Mouse (Mus musculus) heart, embryonic 11.5 days (tissue): ENCODE results near the gene Tmem135. TPM values are rescaled to one million over a fixed set of nuclear protein-coding genes. Genes with fewer than 3 reads are reported as not detected.

Experiments used
- ATAC-seq: fragments of 200-750 bp; cut with Nextera tagmentation; replicated peaks from 2 replicates; pipeline ENCODE4 v1.8.0; 2017; ENCODE audit warnings: moderate library complexity; ENCODE audit not compliant: insufficient number of reproducible peaks, low FRiP score, low TSS enrichment
- H3K27ac ChIP-seq: fragments of 300-500 bp; sonication (generic); 2 replicates; pipeline ENCODE4 v1.5.1; 2014; ENCODE audit warnings: mild to moderate bottlenecking, low read depth, low read length
- H3K27me3 ChIP-seq: fragments of 300-500 bp; sonication (generic); 2 replicates; pipeline ENCODE4 v1.6.1; 2014; ENCODE audit warnings: mild to moderate bottlenecking, low read length, mixed read lengths; ENCODE audit not compliant: control insufficient read depth, insufficient read depth
- H3K36me3 ChIP-seq: fragments of 300-500 bp; sonication (generic); 2 replicates; pipeline ENCODE4 v1.6.1; 2014; ENCODE audit warnings: mild to moderate bottlenecking, low read length, moderate library complexity, mixed read lengths; ENCODE audit not compliant: control insufficient read depth, insufficient read depth
- H3K4me1 ChIP-seq: fragments of 300-500 bp; sonication (generic); 2 replicates; pipeline ENCODE4 v1.6.1; 2014; ENCODE audit warnings: low read length; ENCODE audit not compliant: control insufficient read depth, insufficient read depth
- H3K4me2 ChIP-seq: fragments of 300-500 bp; sonication (generic); 2 replicates; pipeline ENCODE4 v1.6.1; 2014; ENCODE audit warnings: mild to moderate bottlenecking, moderate library complexity
- H3K4me3 ChIP-seq: fragments of 300-500 bp; sonication (generic); 2 replicates; pipeline ENCODE4 v1.5.1; 2014; ENCODE audit warnings: low read depth, low read length
- H3K9ac ChIP-seq: fragments of 300-500 bp; sonication (generic); 2 replicates; pipeline ENCODE4 v1.6.1; 2014; ENCODE audit warnings: mild to moderate bottlenecking, low read depth, low read length, moderate library complexity
- H3K9me3 ChIP-seq: fragments of 300-500 bp; sonication (generic); replicated peaks from 2 replicates; pipeline ENCODE4 v1.6.1; 2016; ENCODE audit warnings: low read length; ENCODE audit not compliant: control insufficient read depth
- WGBS: fragments of 180-500 bp; shearing (Covaris S2); extraction: QIAGEN DNeasy Blood & Tissue Kit; methylation state at CpG from one replicate; pipeline ENCODE4 v1.1.7; 2014; ENCODE audit not compliant: insufficient replicate concordance; 5-methylcytosine and 5-hydroxymethylcytosine counted together
- polyA plus RNA-seq: library from polyadenylated mRNA; unstranded; fragments of >200 nt; fragmentation: Nextera tagmentation; extraction: Ambion mirVana; gene quantifications from 2 replicates; pipeline ENCODE4 v1.2.1, GENCODE M21; 2014

Gene Tmem135
- polyA plus RNA-seq, 1 experiment from 2014 or later, result 27.2 TPM

DNA sequence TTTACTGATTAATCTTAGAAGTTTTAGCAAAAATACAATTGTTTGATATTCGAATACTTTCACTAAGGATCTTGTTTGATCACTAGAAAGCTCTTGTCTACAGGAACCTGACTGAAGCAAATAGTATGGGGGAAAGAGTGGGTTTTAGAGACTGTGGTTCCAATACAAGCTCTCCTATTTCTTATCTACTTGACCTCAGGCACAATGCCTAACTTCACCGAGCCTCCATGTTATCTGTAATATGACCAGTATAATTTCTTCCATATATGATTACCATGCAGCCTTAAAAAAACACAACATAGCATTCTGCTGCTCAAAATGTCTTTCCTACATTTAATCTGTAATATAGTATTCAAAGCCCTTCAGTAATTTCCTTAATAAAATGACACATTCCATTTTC is 161.9 kb downstream of the Tmem135 start:
- WGBS, result 58% methylated on average over 2 of the region's 2 CpGs
- Histone ChIP-seq H3K27ac (no peak overlapping the region), H3K36me3 (no peaks in the 10 kb centered on the region), H3K9me3 (no peaks in the 10 kb centered on the region), H3K27me3 (no peaks in the 10 kb centered on the region), H3K4me2 (no peak overlapping the region), H3K9ac (no peak overlapping the region), H3K4me1 (peaks cover 2% of the 10 kb centered on the region; the same call in 1 of the 2 replicates), H3K4me3 (no peak overlapping the region)
- ATAC-seq, result no peak

DNA sequence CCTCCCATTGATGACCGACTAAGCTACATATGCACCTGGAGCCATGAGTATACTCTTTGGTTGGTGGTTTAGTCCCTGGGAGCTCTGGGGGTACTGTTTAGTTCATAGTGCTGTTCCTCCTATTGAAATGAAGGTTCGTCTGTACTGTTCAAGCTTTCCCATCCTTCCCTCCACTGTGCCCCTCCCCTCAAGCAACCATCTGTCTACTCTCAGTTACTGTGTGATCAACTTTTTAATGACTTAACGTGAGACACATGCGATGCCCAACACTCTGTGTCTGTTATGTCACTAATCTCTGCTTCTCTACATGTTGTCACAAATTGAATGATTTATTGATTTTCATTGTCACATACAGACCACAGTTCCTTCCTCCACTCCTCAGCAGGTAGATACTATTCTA is 164.4 kb downstream of the Tmem135 start:
- H3K4me1 ChIP-seq, result peaks cover 6% of the 10 kb centered on the region; the same call in 1 of the 2 replicates
- H3K9me3 ChIP-seq, result no peaks in the 10 kb centered on the region
- H3K27ac ChIP-seq, result no peak overlapping the region
- no peak overlapping the region for H3K4me2 ChIP-seq
- no peaks in the 10 kb centered on the region for H3K27me3 ChIP-seq
- WGBS, result 87% methylated on average over 4 of the region's 4 CpGs
- H3K4me3 ChIP-seq, result no peak overlapping the region
- no peaks in the 10 kb centered on the region for H3K36me3 ChIP-seq
- no peak for ATAC-seq
- no peak overlapping the region for H3K9ac ChIP-seq

DNA sequence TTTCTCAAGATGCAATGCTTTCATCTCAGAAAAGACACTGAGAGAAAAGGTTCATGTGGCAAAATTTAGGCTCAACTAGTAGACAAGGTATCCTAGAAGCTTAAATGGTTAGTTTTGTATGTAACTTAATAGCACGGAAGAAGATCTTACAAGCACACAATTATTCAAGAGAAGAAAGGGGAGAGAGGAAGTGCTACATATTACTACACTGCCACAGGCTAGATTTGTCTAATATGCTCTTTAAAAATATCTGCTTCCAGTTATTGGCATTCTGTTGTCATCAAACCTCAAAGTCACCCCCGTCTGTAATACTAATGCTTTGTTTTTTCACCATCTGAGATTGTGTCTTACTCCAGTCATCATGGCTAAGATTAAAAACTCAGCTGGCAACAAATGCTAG is 167.4 kb downstream of the Tmem135 start:
- H3K36me3 ChIP-seq, result no peaks in the 10 kb centered on the region
- H3K9me3 ChIP-seq, result no peaks in the 10 kb centered on the region
- no peak overlapping the region for H3K4me3 ChIP-seq
- H3K27ac ChIP-seq, result no peak overlapping the region
- H3K4me1 ChIP-seq, result peaks cover 6% of the 10 kb centered on the region; the same call in 1 of the 2 replicates
- no peak overlapping the region for H3K9ac ChIP-seq
- 79% methylated on average over 2 of the region's 2 CpGs for WGBS
- H3K27me3 ChIP-seq, result no peaks in the 10 kb centered on the region
- no peak overlapping the region for H3K4me2 ChIP-seq
- no peak for ATAC-seq

DNA sequence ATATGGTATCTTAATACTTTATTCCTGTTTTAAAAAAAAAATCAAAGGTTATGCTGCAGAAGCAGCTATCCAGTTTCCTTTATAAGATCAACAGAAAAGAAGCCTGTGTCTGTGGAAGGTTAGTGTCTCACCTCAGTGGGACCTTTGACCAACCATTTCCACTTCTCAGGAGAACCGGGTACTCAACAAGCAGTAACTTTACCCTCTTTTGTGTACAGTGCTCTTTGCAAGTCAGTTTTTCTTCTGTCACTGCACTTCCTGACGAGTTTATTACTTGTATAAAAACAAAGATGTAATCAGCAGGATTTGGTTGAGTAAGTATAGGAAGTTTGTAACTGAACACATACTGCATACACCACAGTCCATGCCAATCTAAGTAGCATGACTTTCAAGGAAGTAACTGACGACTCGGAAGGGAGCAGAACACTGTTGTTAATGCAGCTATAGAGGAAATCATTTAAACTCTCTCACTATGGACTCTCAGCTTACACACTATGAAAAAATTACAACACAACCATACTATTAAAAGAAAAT is 168.0 kb downstream of the Tmem135 start:
- Histone ChIP-seq H3K36me3 (no peaks in the 10 kb centered on the region), H3K27me3 (no peaks in the 10 kb centered on the region), H3K9ac (no peak overlapping the region), H3K9me3 (no peaks in the 10 kb centered on the region), H3K4me1 (peaks cover 6% of the 10 kb centered on the region; the same call in 1 of the 2 replicates), H3K4me2 (no peak overlapping the region), H3K4me3 (no peak overlapping the region), H3K27ac (no peak overlapping the region)
- no peak for ATAC-seq
- 54% methylated on average over 4 of the region's 4 CpGs for WGBS

DNA sequence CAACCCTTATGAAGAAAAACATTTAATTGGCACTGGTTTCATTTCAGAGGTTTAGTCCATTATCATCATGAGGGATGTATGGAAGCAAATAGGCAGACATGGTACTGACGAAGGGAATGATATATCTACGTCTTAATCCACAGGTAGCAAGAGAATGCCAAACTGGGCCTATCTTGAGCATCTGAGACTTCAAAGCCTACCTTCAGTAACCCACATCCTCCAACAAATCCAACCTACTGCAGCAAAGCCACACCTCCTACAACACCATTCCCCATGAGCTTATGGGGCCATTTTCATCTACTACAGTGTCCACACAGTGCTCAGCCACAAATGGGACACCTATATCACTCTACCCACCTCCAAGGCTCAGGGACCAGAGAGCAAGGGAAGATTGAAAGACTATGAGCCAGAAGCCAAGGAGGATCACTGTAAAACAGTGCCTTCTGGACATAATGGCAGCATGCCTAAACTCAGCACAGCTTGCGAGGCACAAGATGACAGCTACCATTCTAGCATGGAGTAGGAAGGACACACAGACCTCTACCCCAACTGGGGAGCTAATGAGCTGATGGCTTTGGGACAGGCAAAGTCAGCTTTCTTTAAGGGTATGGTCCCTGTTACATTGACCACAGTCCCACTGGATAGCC is 171.4 kb downstream of the Tmem135 start:
- no peak overlapping the region for H3K4me3 ChIP-seq
- 97% methylated on average over 3 of the region's 3 CpGs for WGBS
- H3K4me2 ChIP-seq, result no peak overlapping the region
- H3K36me3 ChIP-seq, result no peaks in the 10 kb centered on the region
- H3K4me1 ChIP-seq, result peaks cover 6% of the 10 kb centered on the region; the same call in 1 of the 2 replicates
- no peak for ATAC-seq
- H3K9ac ChIP-seq, result no peak overlapping the region
- no peaks in the 10 kb centered on the region for H3K9me3 ChIP-seq
- no peak overlapping the region for H3K27ac ChIP-seq
- no peaks in the 10 kb centered on the region for H3K27me3 ChIP-seq

DNA sequence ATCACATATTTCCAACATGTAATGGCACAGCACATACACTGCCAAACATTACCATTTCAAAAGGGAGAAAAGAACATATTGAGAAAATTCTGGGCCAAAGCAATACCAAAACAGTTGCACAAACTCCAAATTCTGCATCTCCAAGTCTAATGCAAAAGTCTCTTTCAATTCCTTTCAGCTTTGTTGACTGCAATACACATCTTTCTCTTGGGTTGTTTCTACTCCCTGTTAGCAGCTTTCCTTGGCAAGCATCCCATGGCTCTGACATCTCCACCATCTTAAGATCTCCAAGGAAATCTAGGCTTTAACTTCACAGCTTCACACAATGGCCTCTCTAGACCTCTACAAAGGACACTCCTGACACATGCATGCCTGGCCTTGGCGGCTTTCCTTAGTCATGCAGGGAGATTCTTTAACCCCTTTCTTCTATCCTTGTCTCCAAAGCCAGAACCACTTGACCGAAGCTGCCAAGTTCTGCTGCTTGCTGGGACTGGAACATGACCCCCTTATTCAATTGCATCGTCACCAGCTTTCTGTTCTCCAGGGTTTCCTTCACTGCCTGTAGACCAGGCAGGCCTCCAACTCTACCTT is 172.7 kb downstream of the Tmem135 start:
- Histone ChIP-seq H3K9me3 (no peaks in the 10 kb centered on the region), H3K36me3 (no peaks in the 10 kb centered on the region), H3K4me1 (no peaks in the 10 kb centered on the region), H3K4me3 (no peak overlapping the region), H3K27me3 (no peaks in the 10 kb centered on the region), H3K27ac (no peak overlapping the region), H3K4me2 (no peak overlapping the region), H3K9ac (no peak overlapping the region)
- ATAC-seq, result no peak
- 84% methylated on average over 3 of the region's 3 CpGs for WGBS

DNA sequence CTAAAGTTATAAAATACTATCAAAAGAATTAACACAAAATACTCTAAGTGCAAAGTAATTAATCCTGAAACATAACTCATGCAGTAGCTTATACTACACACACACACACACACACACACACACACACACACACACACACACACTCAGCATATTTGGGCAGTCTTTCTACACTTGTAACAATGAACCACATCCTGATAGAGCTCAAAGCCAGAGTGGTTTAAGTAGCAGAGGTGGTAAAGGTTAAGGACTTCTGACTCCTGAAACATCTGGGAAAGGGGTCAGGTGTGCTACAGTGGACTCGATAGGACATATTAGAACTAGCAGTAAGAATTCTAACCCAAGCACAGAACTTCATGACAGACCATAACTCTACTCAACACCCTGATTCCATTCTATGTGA is 181.4 kb downstream of the Tmem135 start:
- H3K9me3 ChIP-seq, result no peaks in the 10 kb centered on the region
- 78% methylated on average over 1 of the region's 1 CpGs for WGBS
- H3K4me1 ChIP-seq, result no peaks in the 10 kb centered on the region
- no peak overlapping the region for H3K4me3 ChIP-seq
- no peaks in the 10 kb centered on the region for H3K36me3 ChIP-seq
- ATAC-seq, result no peak
- H3K27me3 ChIP-seq, result no peaks in the 10 kb centered on the region
- no peak overlapping the region for H3K27ac ChIP-seq
- no peak overlapping the region for H3K4me2 ChIP-seq
- H3K9ac ChIP-seq, result no peak overlapping the region

DNA sequence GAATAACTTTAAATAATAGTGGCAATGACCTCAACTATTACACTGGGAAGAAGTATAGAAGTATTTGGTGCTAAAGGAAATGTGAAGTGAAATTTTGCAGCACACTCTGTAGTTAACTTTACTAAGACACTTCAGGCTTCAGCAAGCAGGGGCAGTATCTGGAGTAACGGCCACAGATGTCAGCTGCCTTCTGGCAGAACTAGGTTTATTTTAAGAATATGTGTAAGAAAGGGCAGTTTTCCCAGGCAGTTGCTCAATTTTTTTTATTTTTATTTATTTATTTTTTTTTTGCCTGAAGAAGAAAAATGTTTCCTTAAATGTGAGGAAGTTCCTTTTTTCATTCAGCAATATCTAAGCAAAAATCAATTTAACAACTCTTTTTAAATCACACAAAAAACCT is 187.4 kb downstream of the Tmem135 start:
- Histone ChIP-seq H3K36me3 (no peaks in the 10 kb centered on the region), H3K9ac (no peak overlapping the region), H3K4me3 (no peak overlapping the region), H3K27me3 (no peaks in the 10 kb centered on the region), H3K4me1 (peaks cover 12% of the 10 kb centered on the region), H3K27ac (no peak overlapping the region), H3K4me2 (no peak overlapping the region), H3K9me3 (no peaks in the 10 kb centered on the region)
- no peak for ATAC-seq
- 21% methylated on average over 1 of the region's 1 CpGs for WGBS

DNA sequence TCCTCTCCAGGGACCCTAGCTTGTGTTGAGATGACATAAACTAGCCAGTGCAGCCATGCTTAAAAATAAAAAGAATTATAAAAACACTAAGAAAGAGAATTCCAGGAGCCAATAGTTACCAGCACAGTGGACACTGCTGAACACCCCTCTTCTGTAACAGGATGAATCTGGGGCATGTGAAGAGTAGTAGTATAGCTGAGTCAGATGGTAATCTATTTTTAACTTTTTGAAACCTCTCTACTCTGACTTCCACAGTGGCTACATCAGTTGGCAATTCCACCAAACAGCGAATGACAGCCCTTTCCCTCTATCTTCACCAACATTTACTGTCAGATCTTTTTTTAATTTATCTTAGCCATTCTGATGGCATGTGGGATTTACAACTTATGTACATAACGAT is 187.9 kb downstream of the Tmem135 start:
- no peak overlapping the region for H3K27ac ChIP-seq

More for the DNA sequence above, 187.9 kb downstream of the Tmem135 start:
- no peak overlapping the region for H3K4me2 ChIP-seq
- no peaks in the 10 kb centered on the region for H3K27me3 ChIP-seq
- no peak for ATAC-seq
- WGBS, result 61% methylated on average over 2 of the region's 2 CpGs
- no peaks in the 10 kb centered on the region for H3K36me3 ChIP-seq
- no peak overlapping the region for H3K4me3 ChIP-seq
- no peaks in the 10 kb centered on the region for H3K9me3 ChIP-seq
- peaks cover 12% of the 10 kb centered on the region for H3K4me1 ChIP-seq
- no peak overlapping the region for H3K9ac ChIP-seq
